8 mouse cellular contexts compared by ENCODE assay signal in genomic region chr8:85035165-85035727, GRCm38 (mm10). TPM values are rescaled to one million over a fixed set of nuclear protein-coding genes. Genes with fewer than 3 reads are reported as not detected.
A peak's percentile ranks its signal among the peaks of the same experiment; 100 is the strongest.
DNase-seq lines count a peak whose midpoint lies in the region; ATAC-seq and TF ChIP-seq lines count a peak whose summit lies in the region.

No protein-coding gene starts in this region.

- peak overlapping the region; percentile 91 for H3K4me2 ChIP-seq in kidney, postnatal 0 days (ENCODE audit: low read length)
- H3K4me2 ChIP-seq in hindbrain, postnatal 0 days (ENCODE audit: low read depth, low read length) = peak overlapping the region; percentile 82

- H3K36me3 ChIP-seq in kidney, postnatal 0 days (ENCODE audit: insufficient read depth, low read length) = peaks cover 19% of the 10 kb centered on the region
- H3K36me3 ChIP-seq in hindbrain, postnatal 0 days (ENCODE audit: insufficient read depth, low read length) = peaks cover 23% of the 10 kb centered on the region

- peak overlapping the region; percentile 92 for H3K27ac ChIP-seq in kidney, postnatal 0 days
- no peak overlapping the region for H3K27ac ChIP-seq in hindbrain, postnatal 0 days

- 7% methylated on average over 12 of the region's 12 CpGs for WGBS in kidney, postnatal 0 days
- WGBS in hindbrain, postnatal 0 days = 8% methylated on average over 12 of the region's 12 CpGs

- H3K27me3 ChIP-seq in kidney, postnatal 0 days (ENCODE audit: insufficient read depth, low read length) = no peaks in the 10 kb centered on the region
- H3K27me3 ChIP-seq in hindbrain, postnatal 0 days (ENCODE audit: insufficient read depth, low read length) = no peaks in the 10 kb centered on the region

- H3K9ac ChIP-seq in kidney, postnatal 0 days (ENCODE audit: low read depth, low read length) = peak overlapping the region; percentile 69
- no peak overlapping the region; the same call in 1 of the 2 replicates for H3K9ac ChIP-seq in hindbrain, postnatal 0 days (replicated peaks; ENCODE audit: low read length)

- H3K4me1 ChIP-seq in kidney, postnatal 0 days (replicated peaks; ENCODE audit: insufficient read depth, low read length) = peaks cover 13% of the 10 kb centered on the region
- H3K4me1 ChIP-seq in hindbrain, postnatal 0 days (ENCODE audit: insufficient read depth, low read length) = peaks cover 8% of the 10 kb centered on the region; the same call in 1 of the 2 replicates

- DNase-seq in kidney, postnatal 0 days (ENCODE audit: low spot score) = peak; percentile 18
- DNase-seq in kidney, postnatal 14 days = no peak
- DNase-seq in embryo, embryonic 10.5 days (ENCODE audit: low spot score) = peak; percentile 18
- DNase-seq in hindbrain, postnatal 0 days (ENCODE audit: low spot score) = no peak
- DNase-seq in naive thymus-derived CD4-positive, alpha-beta T cell, adult 2 months (ENCODE audit: low read depth) = peak; percentile 41
- no peak for DNase-seq in gastrocnemius, adult 18-20 months (ENCODE audit: low spot score)
- DNase-seq in cerebellum, adult 11-12 months = no peak
- DNase-seq in gastrocnemius, adult 8-10 months (ENCODE audit: low spot score in 2 of 2) = no peak

- TF ChIP-seq CTCF in kidney, postnatal 0 days (IDR thresholded peaks at IDR 0.05; ENCODE audit: low read depth) = no peak
- TF ChIP-seq CTCF in hindbrain, postnatal 0 days (IDR thresholded peaks at IDR 0.05; ENCODE audit: low read depth) = no peak

- no peak for ATAC-seq in kidney, postnatal 0 days (replicated peaks; ENCODE audit: low FRiP score, low read depth)
- no peak for ATAC-seq in hindbrain, postnatal 0 days

- H3K9me3 ChIP-seq in kidney, postnatal 0 days (replicated peaks; ENCODE audit: low read length) = no peaks in the 10 kb centered on the region
- H3K9me3 ChIP-seq in hindbrain, postnatal 0 days (ENCODE audit: low read length) = no peaks in the 10 kb centered on the region

- H3K4me3 ChIP-seq in kidney, postnatal 0 days (replicated peaks; ENCODE audit: low read depth, low read length) = peak overlapping the region; percentile 85
- H3K4me3 ChIP-seq in hindbrain, postnatal 0 days (ENCODE audit: low read length) = peak overlapping the region; percentile 83

RNA-seq across cellular contexts. Expression of gene Tnpo2, which starts 1.5 kb away (rescaled TPM):
- 19.0 and 19.4 TPM in 2 replicates for polyA plus RNA-seq in kidney, postnatal 0 days (2015; fragmentation: Nextera tagmentation; extraction: Ambion mirVana)
- total RNA-seq in hindbrain, postnatal 0 days (2014; rRNA removed) = 174 and 183 TPM in 2 replicates
- 48.1 and 49.1 TPM in 2 replicates for polyA plus RNA-seq in hindbrain, postnatal 0 days (2015; fragmentation: Nextera tagmentation; extraction: Ambion mirVana)
- 10 to 100 TPM; 27.6 to 35.4 TPM for total RNA-seq in gastrocnemius, adult 18-20 months (2021)
- 10 to 100 TPM; 28.3 to 38.4 (median 32.6) TPM for total RNA-seq in gastrocnemius, adult 8-10 months (2022)

RNA-seq across cellular contexts. Expression of gene Trir, which starts 8.6 kb away (rescaled TPM):
- polyA plus RNA-seq in kidney, postnatal 0 days (2015; fragmentation: Nextera tagmentation; extraction: Ambion mirVana) = 120 and 131 TPM in 2 replicates
- total RNA-seq in hindbrain, postnatal 0 days (2014; rRNA removed) = 220 and 238 TPM in 2 replicates
- 146 and 152 TPM in 2 replicates for polyA plus RNA-seq in hindbrain, postnatal 0 days (2015; fragmentation: Nextera tagmentation; extraction: Ambion mirVana)
- 10 to 100 TPM; 70.4 to 78.8 TPM for total RNA-seq in gastrocnemius, adult 18-20 months (2021)
- total RNA-seq in gastrocnemius, adult 8-10 months (2022) = 10 to 100 TPM; 57.5 to 74.2 (median 66.1) TPM

RNA-seq across cellular contexts. Expression of gene Asna1, which starts 10.2 kb away (rescaled TPM):
- 116 and 125 TPM in 2 replicates for polyA plus RNA-seq in kidney, postnatal 0 days (2015; fragmentation: Nextera tagmentation; extraction: Ambion mirVana)
- total RNA-seq in hindbrain, postnatal 0 days (2014; rRNA removed) = 165 and 172 TPM in 2 replicates
- 149 and 150 TPM in 2 replicates for polyA plus RNA-seq in hindbrain, postnatal 0 days (2015; fragmentation: Nextera tagmentation; extraction: Ambion mirVana)
- total RNA-seq in gastrocnemius, adult 18-20 months (2021) = 10 to 100 TPM; 53.6 to 58.0 TPM
- total RNA-seq in gastrocnemius, adult 8-10 months (2022) = 10 to 100 TPM; 57.1 to 67.3 (median 58.8) TPM

RNA-seq across cellular contexts. Expression of gene Best2, which starts 20.9 kb away (rescaled TPM):
- not detected in 2 replicates for polyA plus RNA-seq in kidney, postnatal 0 days (2015; fragmentation: Nextera tagmentation; extraction: Ambion mirVana)
- total RNA-seq in hindbrain, postnatal 0 days (2014; rRNA removed) = not detected in 2 replicates
- polyA plus RNA-seq in hindbrain, postnatal 0 days (2015; fragmentation: Nextera tagmentation; extraction: Ambion mirVana) = 0.09 and 0.26 TPM in 2 replicates
- not detected for total RNA-seq in gastrocnemius, adult 18-20 months (2021)
- total RNA-seq in gastrocnemius, adult 8-10 months (2022) = not detected

RNA-seq across cellular contexts. Expression of gene Fbxw9, which starts 24.6 kb away (rescaled TPM):
- polyA plus RNA-seq in kidney, postnatal 0 days (2015; fragmentation: Nextera tagmentation; extraction: Ambion mirVana) = 35.2 and 38.5 TPM in 2 replicates
- total RNA-seq in hindbrain, postnatal 0 days (2014; rRNA removed) = 104 and 114 TPM in 2 replicates
- polyA plus RNA-seq in hindbrain, postnatal 0 days (2015; fragmentation: Nextera tagmentation; extraction: Ambion mirVana) = 78.9 and 82.2 TPM in 2 replicates
- 1 to 10 TPM; 1.8 TPM for total RNA-seq in gastrocnemius, adult 18-20 months (2021)
- total RNA-seq in gastrocnemius, adult 8-10 months (2022) = 1 to 10 TPM; 1.4 to 2.5 (median 1.8) TPM

Comparison
In these comparisons a context has a peak if more than half of its experiments do, and no peak if none do; other contexts are left out.
1. DNase-seq: peak in kidney, postnatal 0 days (single experiment), embryo, embryonic 10.5 days (single experiment) and naive thymus-derived CD4-positive, alpha-beta T cell, adult 2 months (single experiment); none in kidney, postnatal 14 days (single experiment), hindbrain, postnatal 0 days (single experiment), gastrocnemius, adult 18-20 months (single experiment), cerebellum, adult 11-12 months (single experiment) and gastrocnemius, adult 8-10 months (0 of 2).